Mouse (Mus musculus) lung, adult 18-20 months (tissue): Measurements from ENCODE around the gene Kpna7.
A peak's percentile ranks its signal among the peaks of the same experiment; 100 is the strongest.
"Not testable (repeated sequence)": the region's sequence is repeated elsewhere in the genome, so short reads cannot be mapped to it uniquely, and the experiment has no call there.

Experiments used
- DNase-seq, 2 experiments: peaks; one replicate each; pipeline ENCODE4 v3.0.0; 2022; ENCODE audit warnings: mixed read lengths in 2 of 2

Gene Kpna7

DNA sequence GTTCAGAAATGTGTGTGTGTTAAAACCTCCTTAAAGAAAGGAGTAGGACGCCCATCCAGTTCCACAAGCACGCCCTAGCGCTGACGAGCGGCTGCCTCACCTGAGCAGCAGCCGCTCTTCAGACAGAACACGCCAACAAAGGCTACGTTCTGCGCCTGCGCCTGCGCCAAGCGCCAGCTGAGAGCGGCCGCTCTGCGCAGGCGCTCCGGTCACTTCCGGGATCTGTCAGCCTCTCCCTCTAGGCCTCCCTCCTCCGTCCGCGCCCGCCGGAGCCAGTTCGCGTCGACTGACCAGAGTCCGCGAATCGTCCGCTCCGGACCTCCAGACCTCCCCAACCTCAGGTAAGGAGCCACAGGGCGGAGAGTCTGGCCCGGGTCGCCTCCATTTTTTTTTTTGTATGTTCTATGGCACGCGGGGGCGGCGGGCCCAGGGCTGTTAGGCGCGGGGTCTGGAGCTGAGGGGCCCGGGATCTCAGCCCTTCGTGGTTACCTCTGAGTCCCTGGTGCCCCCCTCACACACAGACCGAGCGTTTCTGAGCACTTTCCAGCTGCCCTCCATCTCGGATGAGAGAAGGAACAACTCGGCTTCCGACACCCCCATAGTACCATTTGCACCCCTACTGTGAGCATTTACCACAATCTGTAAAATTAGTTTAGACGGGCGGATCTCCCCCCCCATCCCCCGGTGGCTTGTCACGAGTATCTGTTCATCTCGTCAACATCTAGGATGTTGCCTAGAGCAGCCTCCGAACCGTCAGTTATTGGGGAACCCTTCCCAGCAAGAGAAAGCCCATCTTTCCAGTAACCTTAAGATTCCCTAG lies at the start of gene Kpna7, which contains the start of gene Arpc1a:
TSS of gene Kpna7 (minus strand) at position 399 of the 820 bp plus-strand sequence.
TSS of gene Arpc1a (plus strand) at position 199 of the 820 bp plus-strand sequence.
- peak; percentile 92 to 95 for DNase-seq

GRCm38 (mm10) chr5:145133275-145133674 lies 49.4 kb upstream of the Kpna7 start:
- not testable (repeated sequence) for DNase-seq

- no peak for DNase-seq
Measured at GRCm38 (mm10) chr5:145130995-145131394, 47.2 kb upstream of the Kpna7 start.

DNA sequence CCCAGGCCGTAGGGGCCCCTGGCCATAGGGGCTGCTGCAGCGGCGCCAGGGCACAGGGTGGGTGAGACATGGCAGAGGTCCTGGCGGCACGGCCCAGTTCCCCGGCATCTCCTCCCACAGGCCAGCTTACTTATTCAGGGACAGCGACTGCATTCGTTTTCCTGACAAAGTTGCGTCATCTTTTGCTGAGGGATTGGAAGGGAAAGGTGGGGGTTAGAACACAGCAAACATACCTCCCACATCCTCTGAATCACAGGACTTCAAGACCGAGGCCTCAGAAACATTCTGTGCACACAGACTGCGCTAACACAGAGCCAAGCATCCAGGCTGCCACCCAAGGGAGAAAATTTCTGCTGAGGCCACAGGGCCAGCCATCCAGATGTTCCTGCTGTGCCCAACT lies 46.4 kb upstream of the Kpna7 start:
- DNase-seq: no peak

DNA sequence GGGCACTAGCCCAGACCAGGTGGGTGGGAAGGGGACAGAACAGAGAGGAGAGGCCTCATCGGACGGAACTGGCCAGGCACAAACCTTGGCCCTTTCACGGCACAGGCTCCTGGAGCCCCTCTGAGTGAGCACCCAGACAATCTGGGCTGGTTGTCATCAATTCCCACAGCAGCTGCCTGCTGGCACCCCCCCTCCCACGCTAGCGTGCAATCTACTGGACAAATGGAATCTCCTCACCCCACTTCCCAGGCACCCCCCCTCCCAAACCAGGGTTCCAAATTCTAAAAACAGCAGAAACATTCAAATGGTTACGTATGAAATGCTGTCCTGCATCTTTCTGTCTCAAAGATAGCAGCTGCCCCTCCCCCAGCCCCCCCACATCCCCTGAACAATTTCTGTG lies 45.9 kb upstream of the Kpna7 start:
- DNase-seq: not testable (repeated sequence)

DNA sequence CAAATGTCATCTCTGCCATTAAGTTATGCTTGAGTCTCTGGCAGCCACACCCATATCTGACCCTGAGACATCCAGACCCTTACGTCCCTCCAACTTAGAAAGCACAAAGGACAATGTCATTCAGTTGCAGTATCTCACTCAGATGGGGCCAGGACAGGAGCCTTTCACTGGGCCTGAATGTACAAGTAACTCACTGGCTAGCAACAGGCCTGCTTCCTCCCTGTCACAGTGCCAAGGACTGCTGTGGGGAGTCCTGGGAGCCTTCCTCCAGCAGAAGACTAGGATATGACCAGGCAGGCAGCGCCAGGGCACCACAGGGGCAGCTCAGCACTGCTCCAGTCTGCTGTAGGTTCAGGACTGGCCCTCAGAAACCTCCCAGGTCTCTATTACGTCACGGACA lies 45.3 kb upstream of the Kpna7 start:
- no peak for DNase-seq

- DNase-seq: no peak
Measured at GRCm38 (mm10) chr5:145126580-145126979, 42.8 kb upstream of the Kpna7 start.

DNA sequence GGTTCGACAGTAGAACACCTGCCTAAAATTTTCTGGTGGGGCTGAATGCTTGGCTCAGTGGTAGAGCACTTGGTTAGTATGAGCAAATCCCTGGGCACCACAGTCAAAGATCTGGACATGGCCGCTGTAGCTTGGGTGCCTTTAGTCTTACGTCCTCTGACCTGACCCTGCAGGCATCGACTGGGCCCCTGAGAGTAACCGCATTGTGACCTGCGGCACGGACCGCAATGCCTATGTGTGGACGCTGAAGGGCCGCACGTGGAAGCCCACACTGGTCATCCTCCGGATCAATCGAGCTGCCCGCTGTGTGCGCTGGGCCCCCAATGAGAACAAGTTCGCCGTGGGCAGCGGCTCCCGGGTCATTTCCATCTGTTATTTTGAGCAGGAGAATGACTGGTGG lies 39.6 kb upstream of the Kpna7 start:
- no peak for DNase-seq

DNA sequence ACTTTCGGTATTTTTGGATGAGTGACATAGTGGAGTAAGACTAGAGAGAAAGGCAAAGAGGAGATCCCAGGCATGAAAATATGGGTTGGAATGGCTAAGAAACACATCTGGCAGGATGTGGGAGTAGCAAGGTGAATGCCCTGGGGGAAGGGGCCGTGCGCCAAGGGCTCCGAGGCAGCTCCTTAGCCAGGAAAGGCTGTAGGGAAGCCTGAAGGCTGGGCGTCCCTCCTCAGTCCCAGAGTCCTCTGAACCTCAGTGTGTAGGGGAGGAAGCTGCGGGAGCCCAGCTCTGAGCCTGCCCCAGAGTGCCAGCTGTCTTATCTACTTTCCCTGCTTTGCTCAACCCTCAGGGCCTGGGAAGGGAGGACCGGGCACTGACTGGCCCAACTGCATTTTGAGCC lies 37.1 kb upstream of the Kpna7 start:
- no peak for DNase-seq

- no peak for DNase-seq
Measured at GRCm38 (mm10) chr5:145119385-145119784, 35.6 kb upstream of the Kpna7 start.

DNA sequence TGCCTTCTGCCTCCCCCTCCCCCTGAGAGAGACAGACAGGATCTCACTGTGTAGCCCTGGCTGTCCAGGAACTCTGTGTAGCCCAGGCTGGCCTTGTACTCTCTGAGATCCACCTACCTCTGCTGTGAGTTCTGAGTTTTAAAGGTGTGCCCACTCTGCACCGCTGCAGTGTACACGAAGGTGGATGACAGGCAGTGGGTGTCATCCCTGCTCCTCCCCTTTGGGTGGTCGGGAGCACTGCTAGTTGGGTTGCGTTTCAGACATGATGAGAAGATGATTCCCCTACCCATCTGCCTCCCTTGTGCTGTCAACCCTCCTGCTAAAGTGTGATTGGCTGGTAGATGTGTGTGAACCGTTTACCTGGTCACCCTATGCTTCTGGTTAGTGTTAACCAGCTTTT lies 34.6 kb upstream of the Kpna7 start:
- no peak for DNase-seq

GRCm38 (mm10) chr5:145118005-145118404 lies 34.2 kb upstream of the Kpna7 start:
- DNase-seq: peak in 1 of 2 experiments; percentile 40

DNA sequence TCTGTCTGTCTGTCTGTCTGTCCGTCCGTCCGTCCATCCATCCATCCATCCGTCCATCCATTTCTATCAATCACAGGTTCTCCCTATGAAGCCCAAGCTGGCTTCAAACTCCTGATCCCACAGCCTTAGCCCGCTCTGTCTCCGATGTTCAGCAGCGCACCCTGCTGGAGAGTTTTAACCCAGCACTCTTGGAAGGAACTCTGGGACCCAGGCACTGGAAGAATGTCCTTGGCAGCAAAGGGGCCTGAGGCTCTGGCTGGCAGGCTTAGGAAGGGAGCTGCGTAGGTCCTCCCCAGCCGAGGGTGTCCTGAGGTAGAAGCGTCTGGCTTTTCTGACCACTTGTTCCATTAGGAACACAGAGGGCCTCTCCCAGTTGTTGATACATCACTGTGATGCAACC lies 33.1 kb upstream of the Kpna7 start:
- peak; percentile 77 to 82 for DNase-seq

- peak; percentile 84 to 87 for DNase-seq
Measured at GRCm38 (mm10) chr5:145116316-145116715, 32.5 kb upstream of the Kpna7 start.

DNA sequence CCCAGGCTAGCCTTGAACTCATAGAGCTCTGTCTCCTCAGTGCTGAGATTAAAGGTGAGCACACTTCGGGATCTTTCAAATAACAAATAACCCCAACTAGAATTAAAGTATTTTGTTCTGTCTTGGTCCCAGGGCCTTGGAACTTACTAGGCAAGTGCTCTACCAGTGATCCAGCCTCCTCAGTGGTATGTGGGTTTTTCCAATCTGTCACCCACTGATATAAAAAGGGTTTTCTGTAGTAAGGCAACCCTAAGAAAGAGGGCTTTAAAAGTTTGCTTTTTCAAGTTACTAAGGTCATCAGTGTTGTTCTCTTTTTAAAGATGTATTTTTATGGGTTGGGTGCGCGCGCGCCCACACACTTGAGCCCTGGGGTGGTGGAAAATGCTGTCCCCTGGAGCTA lies 31.9 kb upstream of the Kpna7 start:
- no peak for DNase-seq

GRCm38 (mm10) chr5:145114606-145115473 lies 31.0 kb upstream of the Kpna7 start:
- peak; percentile 81 to 83 for DNase-seq

- peak; percentile 78 to 79 for DNase-seq
Measured at GRCm38 (mm10) chr5:145114071-145114605, 30.3 kb upstream of the Kpna7 start, which contains the start of gene Arpc1b. Arpc1b (plus strand) TSS chr5:145114215.

DNA sequence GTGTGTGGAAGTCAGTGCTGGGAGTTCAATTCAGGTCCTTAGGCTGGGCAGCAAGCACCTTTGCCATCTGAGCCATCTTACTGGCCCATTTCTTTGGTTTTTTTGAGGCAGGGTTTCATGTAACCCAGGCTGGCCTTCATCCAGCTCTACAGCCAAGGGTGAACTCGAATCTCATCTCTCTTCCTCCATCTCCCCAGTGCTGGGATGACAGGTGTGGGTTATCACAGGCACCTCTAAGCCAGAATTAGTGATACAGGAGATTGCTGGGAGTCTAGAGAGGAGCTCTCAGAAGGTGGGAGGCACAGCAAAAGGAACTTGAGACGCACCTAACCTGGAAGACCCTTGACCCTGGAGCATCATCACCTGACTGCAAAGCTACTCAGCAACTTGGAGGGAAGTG lies 29.6 kb upstream of the Kpna7 start:
- DNase-seq: no peak

- no peak for DNase-seq
Measured at GRCm38 (mm10) chr5:145112566-145112965, 28.7 kb upstream of the Kpna7 start.

DNA sequence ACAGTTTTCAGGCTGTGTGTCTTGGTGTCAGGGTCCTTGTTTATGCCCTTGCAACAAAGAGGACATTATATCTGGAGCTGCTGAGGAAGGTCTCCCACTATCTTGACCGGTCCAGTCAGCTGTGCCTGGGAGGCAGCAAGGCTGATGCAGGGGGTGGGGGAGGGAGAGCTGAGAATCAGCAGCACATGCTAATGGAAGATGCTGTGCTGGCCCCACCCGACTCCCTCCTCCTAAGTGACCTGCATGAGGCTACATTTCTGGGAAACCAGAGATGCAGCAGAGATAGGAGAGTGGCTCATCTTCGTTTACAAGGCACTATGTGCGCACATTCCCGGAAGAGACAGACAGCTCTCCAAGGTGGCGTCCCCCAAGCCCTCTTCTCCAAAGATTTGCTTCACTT lies 26.6 kb upstream of the Kpna7 start:
- no peak for DNase-seq

DNA sequence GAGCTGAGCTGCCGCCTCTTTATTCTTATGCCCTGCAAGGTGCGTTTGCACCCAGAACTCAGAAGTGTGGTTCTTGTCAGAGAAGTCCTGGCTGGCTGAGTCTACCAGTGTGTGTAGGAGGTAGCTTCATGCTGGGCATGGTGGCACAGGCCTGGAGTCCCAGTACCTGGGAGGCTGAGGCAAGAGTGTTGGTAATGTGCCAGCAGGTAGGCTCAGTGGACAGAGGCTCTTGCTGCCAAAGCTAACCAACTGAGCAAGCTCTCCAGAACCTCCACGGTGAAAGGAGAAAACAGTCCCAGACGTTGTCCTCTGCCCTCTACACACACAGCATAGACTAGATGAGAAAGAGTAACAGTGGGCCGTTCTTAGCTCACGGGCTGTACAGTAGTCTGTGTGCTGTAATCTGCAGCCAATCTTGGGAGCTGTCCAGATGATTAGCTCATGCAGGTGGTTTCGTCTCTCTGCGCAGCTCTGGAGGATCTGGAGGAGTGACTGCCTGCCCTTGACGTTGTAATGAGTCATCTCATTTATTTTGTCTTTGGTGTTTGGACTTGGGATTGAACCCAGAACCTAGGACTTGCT lies 22.0 kb upstream of the Kpna7 start:
- no peak for DNase-seq

DNA sequence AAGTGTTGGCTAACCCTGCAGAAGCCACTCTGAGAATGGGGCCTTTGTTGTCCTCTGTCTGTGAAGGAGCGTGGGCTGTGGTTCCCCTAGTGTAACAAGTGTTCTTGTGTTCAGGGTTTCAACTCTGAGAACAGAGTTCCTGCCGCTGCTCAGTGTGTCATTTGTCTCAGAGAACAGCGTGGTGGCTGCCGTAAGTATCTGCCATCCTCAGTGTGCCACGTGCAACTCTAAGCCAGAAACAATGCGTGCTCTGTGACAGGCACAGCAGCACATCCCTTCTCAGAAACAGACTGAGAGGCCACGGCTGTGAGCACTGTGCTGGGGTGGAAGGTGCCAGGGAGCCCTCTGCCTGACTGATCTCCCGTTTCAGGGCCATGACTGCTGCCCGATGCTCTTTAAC lies 20.5 kb upstream of the Kpna7 start:
- DNase-seq: no peak

DNA sequence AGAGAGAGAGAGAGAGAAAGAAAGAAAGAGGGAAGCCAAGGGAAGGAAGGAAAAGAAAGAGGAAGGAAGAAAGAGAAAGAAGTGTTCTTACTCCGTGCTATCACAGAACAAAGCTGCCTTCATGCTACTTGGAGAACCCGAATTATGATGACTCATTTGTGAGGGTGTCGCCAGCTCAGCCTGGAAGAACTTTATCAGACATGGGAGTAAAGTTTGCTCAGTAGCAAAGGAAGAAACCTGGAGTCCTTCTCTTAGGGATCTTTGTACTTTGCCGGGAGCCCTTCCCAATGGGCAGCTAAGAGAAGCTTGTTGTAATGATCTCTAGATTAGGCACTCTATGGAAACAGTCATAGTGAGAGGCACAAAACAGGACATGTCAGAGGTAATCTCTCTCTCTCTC lies 18.9 kb upstream of the Kpna7 start:
- DNase-seq: no peak
